Mouse (Mus musculus) midbrain, postnatal 0 days (tissue): ENCODE results near the gene Creb3l1. TPM values are rescaled to one million over a fixed set of nuclear protein-coding genes. Genes with fewer than 3 reads are reported as not detected.

Source experiments
- ATAC-seq: fragments of 200-750 bp; cut with Nextera tagmentation; 2 replicates; pipeline ENCODE4 v1.8.0; 2017; ENCODE audit warnings: moderate number of reproducible peaks, mild to moderate bottlenecking, moderate TSS enrichment, moderate library complexity; ENCODE audit not compliant: low FRiP score
- DNase-seq: peaks from one replicate; pipeline ENCODE4 v3.0.0-alpha.2; 2015; ENCODE audit warnings: low spot score
- H3K27ac ChIP-seq: fragments of 300-500 bp; sonication (generic); 2 replicates; pipeline ENCODE4 v1.5.1; 2014; ENCODE audit warnings: low read depth, mild to moderate bottlenecking, low read length, mixed read lengths
- H3K27me3 ChIP-seq: fragments of 300-500 bp; sonication (generic); 2 replicates; pipeline ENCODE4 v1.6.1; 2014; ENCODE audit warnings: low read length, control low read depth, mixed read lengths; ENCODE audit not compliant: insufficient read depth
- H3K36me3 ChIP-seq: fragments of 300-500 bp; sonication (generic); 2 replicates; pipeline ENCODE4 v1.6.1; 2014; ENCODE audit warnings: low read length, control low read depth, mixed read lengths; ENCODE audit not compliant: insufficient read depth
- H3K4me1 ChIP-seq: fragments of 300-500 bp; sonication (generic); 2 replicates; pipeline ENCODE4 v1.6.1; 2014; ENCODE audit warnings: mild to moderate bottlenecking, control low read depth, antibody characterized with exemption, low read length, mixed read lengths; ENCODE audit not compliant: insufficient read depth
- H3K4me2 ChIP-seq: fragments of 300-500 bp; sonication (generic); 2 replicates; pipeline ENCODE4 v1.6.1; 2014; ENCODE audit warnings: low read depth, mild to moderate bottlenecking, low read length, mixed read lengths; ENCODE audit not compliant: poor library complexity, severe bottlenecking
- H3K4me3 ChIP-seq: fragments of 300-500 bp; sonication (generic); 2 replicates; pipeline ENCODE4 v1.5.1; 2014; ENCODE audit warnings: low read depth, mild to moderate bottlenecking, low read length, moderate library complexity
- H3K9ac ChIP-seq: fragments of 300-500 bp; sonication (generic); replicated peaks from 2 replicates; pipeline ENCODE4 v1.6.1; 2014; ENCODE audit warnings: mild to moderate bottlenecking, low read length, moderate library complexity, mixed read lengths; ENCODE audit not compliant: poor library complexity, severe bottlenecking
- H3K9me3 ChIP-seq: fragments of 300-500 bp; sonication (generic); 2 replicates; pipeline ENCODE4 v1.6.1; 2016; ENCODE audit warnings: low read length, control low read depth
- CTCF ChIP-seq: IDR thresholded peaks from 2 replicates; pipeline ENCODE4 v1.5.1; 2016; ENCODE audit warnings: antibody characterized with exemption, mild to moderate bottlenecking
- WGBS: fragments of 180-500 bp; shearing (Covaris S2); extraction: QIAGEN DNeasy Blood & Tissue Kit; methylation state at CpG from one replicate; pipeline ENCODE4 v1.1.7; 2014; 5-methylcytosine and 5-hydroxymethylcytosine counted together
- polyA plus RNA-seq: library from polyadenylated mRNA; unstranded; fragments of >200 nt; fragmentation: Nextera tagmentation; extraction: Ambion mirVana; gene quantifications from 2 replicates; pipeline ENCODE4 v1.2.1, GENCODE M21; 2015
- total RNA-seq: library from RNA; depleted of rRNA; stranded (reverse); fragments of >200 nt; gene quantifications from 2 replicates; pipeline ENCODE4 v1.2.3, GENCODE M21; 2014

Gene Creb3l1
- total and polyA plus RNA-seq, 2 experiments from 2014 or later: 2.7 to 3.2 TPM

- H3K36me3 ChIP-seq: no peaks in the 10 kb centered on the region
- WGBS: 78% methylated on average over 12 of the region's 12 CpGs
- DNase-seq: no peak
- H3K4me1 ChIP-seq: peaks cover 7% of the 10 kb centered on the region; the same call in 1 of the 2 replicates
- H3K4me3 ChIP-seq: no peak overlapping the region
- no peak overlapping the region for H3K27ac ChIP-seq
- no peak overlapping the region for H3K4me2 ChIP-seq
- no peaks in the 10 kb centered on the region; the same call in 1 of the 2 replicates for H3K27me3 ChIP-seq
- no peak for ATAC-seq
- no peaks in the 10 kb centered on the region for H3K9me3 ChIP-seq
- no peak for TF ChIP-seq CTCF
- H3K9ac ChIP-seq: no peak overlapping the region
Measured at GRCm38 (mm10) chr2:92011424-92012353, 12.6 kb downstream of the Creb3l1 start.

GRCm38 (mm10) chr2:92008623-92009404 is 15.5 kb downstream of the Creb3l1 start:
- ATAC-seq: peak; percentile 28
- H3K36me3 ChIP-seq: no peaks in the 10 kb centered on the region

GRCm38 (mm10) chr2:92007933-92008622 is 16.2 kb downstream of the Creb3l1 start:
- no peaks in the 10 kb centered on the region; the same call in 1 of the 2 replicates for H3K27me3 ChIP-seq
- no peak for TF ChIP-seq CTCF
- no peaks in the 10 kb centered on the region for H3K9me3 ChIP-seq
- H3K27ac ChIP-seq: peak overlapping the region; percentile 89
- peaks cover 7% of the 10 kb centered on the region; the same call in 1 of the 2 replicates for H3K4me1 ChIP-seq
- no peaks in the 10 kb centered on the region for H3K36me3 ChIP-seq
- H3K4me3 ChIP-seq: peak overlapping the region; percentile 48
- peak overlapping the region; percentile 59 for H3K9ac ChIP-seq
- peak overlapping the region; percentile 79 for H3K4me2 ChIP-seq
- ATAC-seq (peak; percentile 96), DNase-seq (peak; percentile 99)
- WGBS: 0% methylated on average over 34 of the region's 34 CpGs

More at GRCm38 (mm10) chr2:92008623-92009404, 15.5 kb downstream of the Creb3l1 start:
- H3K9me3 ChIP-seq: no peaks in the 10 kb centered on the region
- H3K9ac ChIP-seq: peak overlapping the region; percentile 59
- no peak for DNase-seq
- peak overlapping the region; percentile 79 for H3K4me2 ChIP-seq
- peak overlapping the region; percentile 48 for H3K4me3 ChIP-seq
- 2% methylated on average over 20 of the region's 20 CpGs for WGBS
- H3K4me1 ChIP-seq: peaks cover 7% of the 10 kb centered on the region; the same call in 1 of the 2 replicates
- H3K27me3 ChIP-seq: no peaks in the 10 kb centered on the region; the same call in 1 of the 2 replicates
- H3K27ac ChIP-seq: peak overlapping the region; percentile 67
- no peak for TF ChIP-seq CTCF

DNA sequence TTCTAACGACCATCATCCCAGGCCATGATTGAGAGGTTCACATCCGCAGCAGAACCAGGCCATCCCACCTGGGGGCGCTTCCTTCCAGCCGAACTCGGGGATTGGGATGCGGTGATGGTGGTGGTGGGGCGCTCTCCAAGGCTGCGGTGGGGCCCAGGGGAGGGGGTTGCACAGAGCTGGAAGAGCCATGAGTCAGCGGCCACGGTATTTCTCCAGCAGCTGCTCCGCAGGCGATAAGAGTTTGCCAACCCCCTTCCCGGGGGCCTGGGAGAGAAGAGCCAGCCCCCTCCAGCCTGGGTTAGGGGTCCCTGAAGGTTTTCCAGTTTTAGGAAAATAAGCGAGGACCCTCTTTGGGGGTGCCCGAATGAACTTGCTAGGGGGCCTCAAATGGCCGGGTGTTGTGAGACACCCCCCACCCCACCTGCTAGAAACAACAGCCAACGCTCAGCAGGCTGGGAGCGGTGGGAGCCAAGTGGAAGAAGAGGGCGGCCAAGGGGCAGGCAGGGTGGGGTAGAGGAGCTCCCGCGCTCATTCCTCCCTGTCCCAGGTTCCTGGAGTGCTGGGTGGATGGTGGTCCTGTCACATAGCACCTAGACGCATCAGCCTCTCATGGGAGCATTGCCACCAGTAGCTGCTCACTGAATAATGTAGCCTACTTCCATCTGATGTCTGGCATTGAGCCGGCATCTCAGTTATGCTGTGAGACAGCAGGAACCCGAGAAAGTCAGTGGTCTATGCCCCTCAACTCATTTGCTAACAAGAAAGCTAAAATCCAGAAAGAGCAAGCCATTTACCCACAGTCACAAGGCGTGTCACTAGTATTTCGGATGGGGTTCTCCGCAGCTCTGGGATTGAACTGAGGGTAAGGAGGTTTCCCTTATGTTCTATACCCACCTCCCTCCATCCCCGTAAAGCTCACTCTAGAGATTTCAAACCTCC is 17.1 kb downstream of the Creb3l1 start:
- no peaks in the 10 kb centered on the region for H3K9me3 ChIP-seq
- H3K27ac ChIP-seq: peak overlapping the region; percentile 89
- peaks cover 7% of the 10 kb centered on the region; the same call in 1 of the 2 replicates for H3K4me1 ChIP-seq
- H3K36me3 ChIP-seq: no peaks in the 10 kb centered on the region
- DNase-seq (peak; percentile 84), ATAC-seq (peak; percentile 60)
- no peaks in the 10 kb centered on the region; the same call in 1 of the 2 replicates for H3K27me3 ChIP-seq
- under 1% methylated on average over 28 of the region's 28 CpGs for WGBS
- peak overlapping the region; percentile 48 for H3K4me3 ChIP-seq
- peak; percentile 78 for TF ChIP-seq CTCF
- peak overlapping the region; percentile 56 for H3K9ac ChIP-seq
- H3K4me2 ChIP-seq: peak overlapping the region; percentile 79
